Mouse (Mus musculus) heart, postnatal 0 days (tissue): ENCODE data around the gene Sft2d1.

Source experiments
- CTCF ChIP-seq: IDR thresholded peaks from 2 replicates; pipeline ENCODE4 v1.5.1; 2016; ENCODE audit warnings: antibody characterized with exemption, control low read depth, low read depth
- EP300 ChIP-seq: IDR thresholded peaks from 2 replicates; pipeline ENCODE4 v1.6.1; 2016; ENCODE audit warnings: antibody characterized with exemption, low read depth

DNA sequence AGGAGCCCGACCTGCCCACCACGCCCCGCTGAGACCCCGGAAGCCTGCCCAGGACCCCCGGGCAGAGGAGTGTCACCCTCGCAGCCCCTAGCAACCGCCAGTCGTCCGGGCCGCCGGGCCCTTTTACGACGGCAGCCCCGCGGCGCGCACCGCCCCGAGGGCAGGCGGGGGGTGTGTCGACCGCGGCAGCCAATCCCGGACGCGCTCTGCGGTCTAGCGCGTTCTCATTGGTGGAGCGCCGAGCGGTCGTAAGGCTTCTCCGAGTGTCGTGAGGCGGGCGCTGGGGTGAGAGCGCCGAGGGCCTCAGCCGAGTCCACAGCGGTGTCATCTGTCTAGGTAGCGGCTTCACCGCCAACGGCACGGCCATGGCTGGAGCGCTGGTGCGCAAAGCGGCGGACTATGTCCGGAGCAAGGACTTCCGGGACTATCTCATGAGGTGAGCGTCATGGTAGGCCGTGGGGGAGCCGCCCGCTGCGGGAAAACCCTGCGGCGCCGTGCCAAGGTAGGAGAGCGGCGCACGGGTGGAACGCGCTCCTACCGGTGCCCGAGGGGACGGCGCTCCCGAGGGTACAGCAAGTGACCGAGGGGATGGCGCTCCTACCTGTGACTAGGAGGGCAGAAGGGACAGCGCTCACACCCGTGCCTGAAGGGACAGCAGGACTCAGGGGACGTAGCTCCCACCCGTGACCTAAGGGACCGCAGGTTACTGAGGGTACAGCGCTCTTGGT, 27.2 kb upstream of the Sft2d1 start:
- TF ChIP-seq EP300 (0 out of 2 replicates have a peak, but pooled peaks have one; percentile 54), CTCF (0 out of 2 replicates have a peak, but pooled peaks have one; percentile 19)
